Mouse (Mus musculus) T-helper 17 cell (primary cell): Measurements from ENCODE around the gene Dhx58.
"Not testable (repeated sequence)": the region's sequence is repeated elsewhere in the genome, so short reads cannot be mapped to it uniquely, and the experiment has no call there.

Experiments used
- in situ Hi-C, 2 experiments: fragments of 300-600 bp; cut with MboI, MseI; formaldehyde crosslinking; loops; 1 replicate in 1 of 2; 2 replicates in 1 of 2; pipeline ENCODE4 v1.15.1; 2025; ENCODE audit warnings: high pct_unique_total_duplicates in 2 of 2

The Dhx58 gene

DNA sequence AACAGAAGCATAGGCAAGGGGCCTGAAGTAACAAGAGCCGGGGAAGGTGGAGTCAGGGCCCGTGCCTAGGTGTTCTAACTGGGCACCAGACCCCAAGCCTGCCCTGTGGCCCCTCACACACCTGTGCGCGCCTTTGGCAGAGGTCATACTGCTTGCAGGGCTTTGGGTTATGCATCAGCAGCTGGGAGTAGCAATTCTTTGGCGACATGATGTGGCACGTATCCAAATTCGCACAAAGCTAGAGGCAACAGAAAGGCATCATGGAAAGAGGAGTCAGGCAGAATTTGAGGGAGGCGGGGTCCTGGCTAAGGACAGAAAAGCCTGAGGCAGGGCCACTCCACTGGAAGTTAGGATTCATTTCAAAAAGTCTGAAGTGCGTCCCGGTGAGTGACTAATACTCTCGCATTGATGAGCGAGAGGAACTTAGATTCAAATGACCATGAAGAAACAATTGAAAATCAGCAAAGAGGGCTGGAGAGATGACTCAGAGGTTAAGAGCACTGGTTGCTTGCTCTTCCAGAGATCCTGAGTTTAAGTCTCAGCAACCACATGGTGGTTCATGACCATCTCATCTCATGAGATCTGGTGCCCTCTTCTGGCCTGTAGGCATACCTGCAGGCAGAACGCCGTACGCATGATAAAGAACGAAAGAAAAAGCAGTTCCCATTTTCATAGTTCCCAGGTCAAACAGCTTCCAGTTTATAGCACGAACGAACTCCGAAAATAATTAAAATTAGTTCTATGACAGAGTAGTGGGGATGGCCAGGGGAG, 1.8 kb downstream of the Dhx58 start:
- in situ Hi-C loops, result no loop called here

DNA sequence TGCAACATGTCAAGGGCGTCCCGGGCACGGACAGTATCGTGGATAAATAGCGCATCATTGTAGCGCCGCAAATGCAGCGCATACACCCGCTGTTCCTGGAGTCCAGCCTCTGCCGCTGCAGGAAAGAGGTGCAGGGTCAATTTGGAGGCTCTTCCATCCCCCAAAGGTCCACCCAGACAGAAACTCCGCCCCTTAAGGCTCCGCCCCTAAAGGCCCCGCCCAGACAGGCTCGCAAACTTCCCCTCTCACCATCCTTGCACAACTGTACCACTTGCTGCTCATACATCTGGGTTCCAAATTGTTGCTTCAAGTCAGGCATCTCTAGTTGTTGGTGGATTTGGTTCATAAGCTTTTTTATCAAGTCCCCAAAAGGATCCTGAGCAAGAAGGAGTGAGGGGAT, 2.8 kb downstream of the Dhx58 start:
- in situ Hi-C loops, result no loop called here

DNA sequence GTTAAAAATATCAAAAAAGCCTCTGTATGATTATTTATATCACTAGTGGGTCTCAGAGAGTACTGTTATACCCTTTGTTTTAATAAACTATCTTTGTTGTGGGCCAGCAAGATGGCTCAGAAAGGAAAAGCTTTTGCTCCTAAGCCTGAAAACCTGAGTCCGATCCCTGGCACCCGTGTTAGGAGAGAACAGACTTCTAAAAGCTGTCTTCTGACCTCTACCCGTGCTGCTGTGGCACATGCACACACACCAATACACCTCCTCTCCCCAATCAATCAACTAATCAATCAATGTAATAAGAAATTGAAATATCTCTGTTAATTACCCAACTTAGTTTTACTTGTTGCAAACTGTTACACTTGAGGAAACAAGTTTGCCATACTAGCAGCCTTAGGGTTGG, 3.4 kb downstream of the Dhx58 start:
- in situ Hi-C loops, result no loop called here

DNA sequence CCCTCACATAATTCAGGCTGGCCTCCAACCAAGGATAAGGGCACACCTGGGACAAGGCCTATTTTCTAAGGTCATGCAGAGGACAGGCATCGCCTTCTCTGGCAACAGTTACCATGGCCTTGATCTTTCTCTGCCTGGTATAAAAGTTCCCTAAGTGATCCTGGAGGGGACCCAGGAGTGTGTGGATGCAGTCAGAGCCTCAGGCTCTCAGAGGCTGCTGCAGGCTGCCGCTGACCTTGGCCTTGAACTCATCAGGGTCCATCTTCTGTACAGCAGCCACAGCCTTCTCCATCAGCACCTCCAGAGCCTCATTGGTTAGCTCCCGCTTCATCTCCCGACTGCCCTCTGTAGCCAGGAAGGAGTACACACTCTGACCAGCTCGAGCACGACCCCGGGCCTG, 6.2 kb downstream of the Dhx58 start:
- in situ Hi-C loops, result loop anchor here (5.0 to 10.0 kb wide), 2 partner anchors 53 to 131 kb away; no protein-coding TSS in a partner anchor

DNA sequence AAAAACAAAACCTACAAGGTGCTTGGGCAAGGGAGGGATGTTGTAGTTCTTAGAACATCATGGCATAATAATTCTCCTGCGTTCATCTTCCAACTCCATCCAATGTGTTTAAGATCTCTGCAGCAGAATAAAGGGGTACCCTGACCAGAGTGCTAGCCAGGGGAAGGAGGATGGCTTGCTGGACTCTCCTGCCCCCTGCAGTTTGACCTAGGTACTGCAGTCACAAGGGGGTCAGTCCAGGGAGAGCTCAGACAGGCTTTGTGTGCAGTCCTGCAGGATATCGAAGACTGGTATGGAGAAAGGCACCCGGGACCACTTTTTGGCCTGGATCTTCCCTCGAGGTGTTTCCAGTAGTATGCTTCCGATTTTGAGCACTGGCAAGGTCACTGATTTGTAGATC, 9.1 kb downstream of the Dhx58 start:
- in situ Hi-C loops, result loop anchor here (5.0 to 10.0 kb wide), 2 partner anchors 50 to 128 kb away; no protein-coding TSS in a partner anchor

DNA sequence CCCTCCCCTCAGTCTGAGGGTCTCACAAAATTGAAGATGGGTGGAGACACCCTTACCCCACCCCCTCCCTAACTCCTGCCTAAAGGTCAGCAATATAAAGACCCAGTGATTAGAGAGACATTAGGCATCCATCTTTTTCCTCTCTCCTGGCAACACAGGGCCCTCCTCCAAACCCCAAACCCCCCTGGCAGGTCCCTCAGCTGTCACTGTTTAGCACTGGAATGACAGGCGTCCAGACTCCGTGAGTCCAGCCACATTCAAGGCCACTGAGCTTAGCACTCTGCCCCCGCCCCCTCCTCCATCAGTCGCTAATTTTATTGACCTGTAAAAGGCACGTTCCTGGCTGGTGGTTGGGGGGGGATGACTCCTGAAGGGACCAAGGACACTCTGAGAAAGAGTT, 10.9 kb downstream of the Dhx58 start:
- in situ Hi-C loops, result loop anchor here in 1 of 2 experiments (10.0 kb wide), 1 partner anchor 48 kb away; no protein-coding TSS in a partner anchor

DNA sequence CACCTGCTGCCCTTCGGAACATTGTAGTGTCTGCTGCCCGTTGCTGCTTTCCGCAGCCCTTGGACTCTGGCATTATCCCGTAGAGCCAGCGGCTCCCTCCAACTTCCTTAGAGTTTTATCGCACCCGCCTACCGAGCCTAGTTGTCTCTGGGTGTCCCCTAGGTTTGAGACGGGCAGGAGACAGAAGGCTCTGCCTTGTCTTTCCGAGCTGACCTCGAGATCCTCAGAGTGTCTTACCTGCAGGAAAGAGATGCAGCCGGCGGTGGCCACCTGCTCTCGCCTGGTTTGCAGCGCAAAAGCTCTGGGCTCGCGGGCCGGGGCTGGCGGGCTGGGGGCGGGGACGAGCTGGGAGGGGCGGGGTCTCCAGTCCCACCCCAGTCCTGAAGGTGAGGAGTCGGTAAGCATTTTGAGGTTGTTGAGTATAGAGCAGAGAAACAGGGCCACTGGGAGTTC, 11.9 kb downstream of the Dhx58 start, which contains the start of gene Zfp385c:
Zfp385c (minus strand) TSS at position 292 of the 453 bp plus-strand sequence.
- in situ Hi-C loops, result loop anchor here in 1 of 2 experiments (10.0 kb wide), 1 partner anchor 47 kb away; no protein-coding TSS in a partner anchor

DNA sequence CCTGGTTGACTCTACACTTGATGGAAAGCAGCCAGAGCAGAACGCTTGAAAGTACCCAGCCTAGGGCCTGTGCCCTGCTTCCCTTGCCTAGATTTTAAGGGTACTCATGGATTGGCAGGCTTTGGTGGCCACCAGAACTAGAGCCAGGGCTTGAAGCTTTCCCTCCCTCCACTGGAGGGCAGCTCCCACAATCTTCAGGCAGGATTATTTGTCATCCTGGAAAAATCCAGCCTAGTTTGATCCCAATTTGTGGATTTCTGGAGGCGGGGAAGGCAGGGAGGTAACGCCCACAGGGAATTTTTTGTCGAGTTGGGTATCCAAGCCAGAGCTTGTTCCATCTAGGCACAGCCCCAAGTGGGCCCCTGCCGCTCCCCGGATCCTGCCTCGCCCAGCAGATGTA, 13.7 kb downstream of the Dhx58 start:
- in situ Hi-C loops, result loop anchor here in 1 of 2 experiments (10.0 kb wide), 1 partner anchor 46 kb away; no protein-coding TSS in a partner anchor

DNA sequence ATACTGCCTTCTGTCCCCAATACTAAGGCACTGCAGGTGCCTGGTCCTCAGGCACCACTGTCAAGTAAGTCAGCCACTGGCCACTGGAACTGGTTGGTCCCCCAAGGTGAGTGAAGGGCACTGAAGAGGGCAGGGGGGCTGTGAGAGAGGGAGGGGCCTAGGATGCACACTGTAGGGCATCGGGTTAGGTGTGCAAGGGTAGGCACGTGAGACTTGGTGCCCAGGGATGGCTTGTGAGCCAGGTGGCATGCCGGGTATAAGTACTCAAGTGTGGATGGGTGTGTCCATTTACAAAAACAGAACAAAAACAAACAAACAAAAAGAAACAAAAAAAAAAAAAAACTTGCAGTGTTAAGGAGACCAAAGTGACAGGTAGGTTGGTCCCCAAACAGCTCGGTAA, 15.6 kb downstream of the Dhx58 start:
- in situ Hi-C loops, result no loop called here

DNA sequence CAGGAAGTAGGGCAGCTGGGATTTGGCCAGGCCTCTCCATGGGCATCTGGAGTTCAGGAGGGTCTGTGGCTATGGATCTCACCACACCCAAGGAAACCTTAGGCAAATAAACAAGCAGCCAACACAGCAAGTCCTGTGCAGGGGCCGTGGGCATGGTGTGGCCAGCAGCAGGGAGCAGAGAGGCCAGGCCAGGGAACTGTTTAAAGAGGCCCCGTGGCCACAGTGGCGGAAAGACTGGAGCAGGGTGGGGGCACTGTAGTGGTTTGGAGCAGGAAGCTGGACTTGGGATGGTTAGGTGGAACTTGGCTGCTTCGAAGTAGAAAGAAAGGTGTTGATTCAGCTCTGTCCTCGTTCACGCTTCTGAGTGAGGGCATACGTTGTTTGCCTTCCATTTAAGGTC, 16.8 kb downstream of the Dhx58 start:
- in situ Hi-C loops, result no loop called here

DNA sequence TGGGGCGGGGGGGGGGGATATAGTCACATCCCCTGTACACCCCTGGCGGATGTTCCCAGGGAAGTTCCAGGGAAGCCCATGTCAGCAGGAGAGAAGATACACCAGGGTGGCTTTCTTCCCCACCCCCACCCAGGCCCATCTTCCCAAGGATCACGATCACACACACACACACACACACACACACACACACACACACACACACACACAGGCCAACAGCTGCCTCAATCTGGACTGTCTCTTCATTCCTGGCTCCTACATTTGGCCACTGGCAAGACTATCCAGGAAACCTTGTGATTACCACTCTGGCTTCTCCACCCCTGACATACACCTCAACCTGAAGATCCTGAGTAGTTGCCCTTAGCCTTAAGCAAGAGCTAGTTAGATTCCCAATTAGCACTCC, 18.7 kb downstream of the Dhx58 start:
- in situ Hi-C loops, result no loop called here

DNA sequence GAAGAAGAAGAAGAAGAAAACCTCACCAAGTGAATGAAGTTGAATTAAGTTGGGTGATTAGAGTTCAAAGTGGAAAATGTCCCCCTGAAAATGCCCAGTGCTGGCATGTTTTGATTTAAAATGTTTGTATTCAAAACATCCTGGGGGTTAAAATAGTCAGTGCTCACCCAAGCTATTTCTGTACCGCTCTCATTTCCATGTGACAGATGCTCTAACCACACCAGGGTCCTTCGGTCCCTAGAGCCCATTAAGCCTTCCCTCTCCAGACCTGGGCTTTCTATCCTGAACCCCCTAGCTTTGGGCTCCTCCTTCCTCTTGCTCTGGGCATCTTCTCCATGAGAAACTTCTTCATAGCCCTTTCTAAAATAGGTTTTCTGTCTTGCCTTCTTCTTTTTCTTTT, 20.0 kb downstream of the Dhx58 start:
- in situ Hi-C loops, result no loop called here

DNA sequence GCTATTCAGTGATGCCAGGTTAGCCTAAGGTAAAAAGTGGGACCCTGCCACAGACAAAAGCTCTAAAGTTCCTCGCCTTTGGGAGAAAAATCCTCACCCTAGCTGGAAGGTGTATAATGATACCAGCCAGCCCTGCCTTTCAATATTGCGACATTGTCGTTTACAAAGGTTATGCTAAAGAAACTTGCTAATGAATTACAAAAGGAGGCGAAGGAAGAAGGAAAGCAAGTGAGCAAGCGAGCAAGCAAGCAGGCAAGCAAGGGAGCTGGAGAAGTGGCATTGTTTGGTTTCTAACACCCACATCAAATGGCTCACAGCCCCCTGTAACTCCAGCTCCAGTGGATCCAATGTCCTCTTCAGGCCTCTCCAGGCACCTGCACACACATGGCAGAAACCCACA, 21.5 kb downstream of the Dhx58 start:
- in situ Hi-C loops, result no loop called here

DNA sequence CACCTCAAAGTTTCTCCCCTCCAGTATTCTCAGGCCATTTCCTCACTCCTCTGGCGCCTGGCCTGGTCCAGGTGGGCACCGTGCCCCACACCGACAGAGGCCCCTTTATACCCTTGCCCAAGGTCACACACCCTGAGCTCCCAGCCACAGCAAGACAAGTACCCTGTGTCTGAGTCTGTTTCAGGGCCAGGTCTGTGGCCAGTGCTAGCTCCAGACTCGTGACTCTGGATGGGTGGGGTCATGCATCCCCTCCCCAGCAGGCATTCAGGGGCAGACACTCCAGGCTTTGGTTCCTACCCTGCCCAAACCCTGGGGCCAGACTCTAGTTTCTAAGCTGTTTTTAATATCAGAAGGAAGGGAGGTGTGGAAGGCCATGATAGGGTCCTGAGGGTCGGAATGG, 22.2 kb downstream of the Dhx58 start:
- in situ Hi-C loops, result no loop called here

DNA sequence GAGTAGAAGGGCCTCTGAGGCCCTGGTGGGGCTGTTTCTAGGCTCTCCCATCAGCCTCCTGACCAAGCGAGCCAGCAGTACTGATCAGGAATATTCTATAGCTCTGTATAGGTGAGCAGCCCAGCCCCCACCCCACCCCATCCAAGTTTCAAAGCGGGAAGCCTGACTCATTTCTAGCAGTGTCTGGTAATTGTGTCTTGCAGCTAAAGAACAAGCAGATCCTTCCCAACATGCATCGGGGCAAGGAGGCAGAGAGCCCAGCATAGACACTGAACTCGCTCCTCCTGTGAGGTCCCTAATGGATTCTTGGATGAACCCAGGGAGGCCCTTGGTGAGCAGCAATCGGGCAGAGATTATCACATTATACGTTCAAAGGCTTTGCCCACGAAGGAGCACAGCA, 26.3 kb downstream of the Dhx58 start:
- in situ Hi-C loops, result loop anchor here in 1 of 2 experiments (5.0 kb wide), 1 partner anchor 1706 kb away; no protein-coding TSS in a partner anchor

DNA sequence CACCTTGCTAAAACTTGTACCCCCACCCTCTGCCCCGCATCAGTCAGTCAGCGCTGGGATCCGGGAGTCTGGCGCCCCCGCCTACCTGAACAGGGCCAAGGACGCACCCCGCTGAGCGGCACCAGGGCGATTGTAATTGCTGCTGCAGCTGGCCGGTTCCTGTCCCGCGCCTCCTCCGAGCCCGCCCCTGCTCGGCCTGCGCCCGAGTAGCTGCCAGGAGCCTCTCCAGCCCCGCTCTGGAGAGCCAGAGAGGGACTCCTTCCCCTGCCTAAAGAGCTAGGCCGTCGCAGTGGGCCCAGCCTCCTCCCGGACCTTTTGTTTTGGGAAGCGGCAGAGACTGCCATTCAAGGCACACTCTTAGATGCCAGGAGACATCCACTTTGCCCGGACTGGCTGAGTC, 30.9 kb downstream of the Dhx58 start:
- in situ Hi-C loops, result no loop called here

DNA sequence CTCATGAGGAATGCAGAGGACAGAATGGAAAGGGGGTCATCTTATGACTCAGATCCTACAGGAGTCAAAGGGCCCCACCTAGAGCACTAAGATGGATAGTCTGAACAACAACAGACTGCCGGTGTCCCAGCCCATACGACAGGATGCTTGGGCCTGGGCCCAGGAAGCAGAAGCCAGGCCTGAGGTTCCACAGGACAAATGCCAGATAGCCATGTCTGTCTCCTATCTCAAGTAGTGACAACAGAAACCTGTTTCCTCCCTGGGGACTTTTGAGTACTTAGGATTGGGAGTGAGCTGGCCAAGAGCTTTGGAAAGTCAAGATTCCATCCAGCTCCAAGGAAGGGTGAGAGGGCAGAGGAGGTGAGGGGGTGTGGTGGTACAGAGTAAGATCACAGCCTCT, 32.1 kb downstream of the Dhx58 start:
- in situ Hi-C loops, result no loop called here

DNA sequence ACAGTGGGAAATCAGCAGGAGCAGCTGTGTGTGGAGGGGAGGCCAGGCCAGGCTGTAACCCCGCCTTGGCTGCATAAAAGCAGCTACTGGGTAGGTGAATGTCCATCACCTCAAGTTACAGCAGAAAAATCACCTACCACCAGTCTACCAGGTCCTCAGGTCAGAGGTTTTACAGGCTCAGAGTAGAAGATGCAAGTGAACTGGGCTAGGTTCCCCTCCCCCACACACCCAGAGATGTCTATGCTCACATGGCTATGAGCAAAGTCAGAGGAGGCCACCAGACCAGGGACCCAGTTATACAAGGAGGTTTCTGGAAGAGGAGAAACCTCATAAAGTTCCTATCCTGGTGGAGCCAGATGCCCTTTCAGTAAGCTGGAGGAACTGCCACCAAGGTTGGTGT, 33.0 kb downstream of the Dhx58 start:
- in situ Hi-C loops, result no loop called here

DNA sequence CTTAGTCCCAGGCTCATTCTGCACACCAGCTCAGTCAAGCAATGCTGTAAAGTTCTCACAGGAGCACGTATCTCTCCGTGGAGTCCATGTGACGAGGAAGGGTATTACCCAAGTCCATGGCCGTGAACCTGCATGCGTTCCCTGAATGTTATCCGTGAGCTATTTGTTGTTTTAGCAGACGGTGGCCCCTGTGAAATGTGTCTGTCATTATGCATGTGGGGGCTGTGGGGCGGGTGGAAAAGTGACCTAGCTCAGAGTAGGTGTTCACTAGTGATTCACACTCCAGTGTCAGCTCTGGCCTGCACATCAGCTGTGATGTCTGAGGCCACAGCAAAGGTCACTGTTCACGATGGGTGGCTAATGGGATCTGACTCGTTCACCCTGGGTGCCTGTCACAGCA, 44.3 kb downstream of the Dhx58 start:
- in situ Hi-C loops, result no loop called here

DNA sequence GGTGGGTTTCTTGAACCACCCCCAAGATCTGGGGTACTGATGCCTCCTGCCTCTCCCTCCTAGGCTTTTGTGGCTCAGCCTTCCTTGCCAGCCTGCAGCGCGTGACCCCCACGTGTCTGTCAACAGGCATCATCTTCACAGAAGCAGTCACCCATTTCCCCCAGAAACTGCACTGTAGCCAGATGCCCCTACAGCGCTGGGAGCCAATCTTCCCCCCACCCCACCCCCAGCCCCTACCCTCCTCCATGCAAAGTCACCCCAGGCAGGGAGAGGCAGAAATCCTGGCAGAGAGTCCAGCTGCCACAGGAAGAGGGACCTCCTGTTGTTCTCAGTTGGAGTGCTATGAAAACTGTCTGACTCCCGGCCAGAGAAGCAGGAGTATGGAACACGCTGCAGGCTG, 47.6 kb downstream of the Dhx58 start:
- in situ Hi-C loops, result no loop called here

DNA sequence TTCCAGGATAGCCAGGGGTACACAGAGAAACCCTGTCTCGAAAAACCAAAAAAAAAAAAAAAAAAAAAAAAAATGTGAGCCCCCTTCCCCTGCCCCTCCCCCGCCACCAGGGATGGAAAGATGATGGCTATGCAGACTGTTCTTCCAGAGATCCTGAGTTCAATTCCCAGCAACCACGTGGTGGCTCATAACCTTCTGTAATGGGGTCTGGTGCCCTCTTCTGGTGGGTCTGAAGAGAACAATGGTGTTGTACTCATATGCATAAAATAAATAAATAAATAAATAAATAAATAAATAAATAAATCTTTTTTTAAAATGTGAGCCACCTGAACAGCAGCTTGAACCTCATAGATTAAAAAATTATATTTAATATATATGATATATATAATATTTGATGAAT, 48.5 kb downstream of the Dhx58 start:
- in situ Hi-C loops, result not testable (repeated sequence)

DNA sequence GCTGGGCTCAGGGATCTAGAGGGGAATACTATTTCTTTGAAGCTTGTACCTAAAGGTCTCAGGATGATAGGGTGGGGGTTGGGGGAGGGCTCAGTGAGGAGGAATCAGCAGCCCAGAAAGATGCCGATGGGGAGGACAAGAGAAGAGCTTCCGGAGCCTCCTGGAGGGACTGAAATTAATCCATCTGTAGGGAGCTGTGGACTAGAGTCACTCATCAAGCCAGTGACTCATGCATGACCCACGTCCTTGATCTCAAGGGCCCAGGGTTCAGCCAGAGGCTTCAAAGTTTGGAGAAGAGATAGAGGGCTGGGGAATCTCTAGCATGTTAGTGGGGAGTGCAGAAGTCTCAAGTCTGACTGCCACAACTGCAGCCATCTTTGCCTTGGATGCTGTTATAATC, 52.3 kb downstream of the Dhx58 start:
- in situ Hi-C loops, result no loop called here

DNA sequence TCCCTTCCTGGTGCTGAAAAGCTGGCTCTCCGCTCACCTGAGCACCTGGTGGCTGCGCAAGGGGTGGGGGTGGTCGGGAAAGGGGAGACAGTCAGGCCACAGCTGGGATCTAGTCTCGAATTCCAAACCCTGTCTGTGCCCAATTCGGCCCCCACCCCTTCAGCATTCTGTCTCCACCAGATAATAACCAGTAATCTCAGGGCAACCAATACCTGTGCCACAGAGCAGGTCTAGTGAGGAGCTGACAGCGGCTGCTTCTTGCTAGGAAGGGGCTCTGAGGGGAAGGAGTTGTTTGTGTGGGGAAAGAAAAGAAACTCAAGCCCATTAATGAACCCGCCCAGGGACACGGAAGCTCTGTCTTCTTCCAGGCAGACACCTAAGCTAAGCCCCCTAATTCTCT, 52.9 kb downstream of the Dhx58 start:
- in situ Hi-C loops, result no loop called here
